Mouse (Mus musculus) liver, postnatal 0 days (tissue): ENCODE measurements around the gene Fer. TPM values are rescaled to one million over a fixed set of nuclear protein-coding genes. Genes with fewer than 3 reads are reported as not detected.

Source experiments
- ATAC-seq: fragments of 200-750 bp; cut with Nextera tagmentation; 2 replicates; pipeline ENCODE4 v1.8.0; 2017; ENCODE audit warnings: mild to moderate bottlenecking, moderate library complexity
- DNase-seq: peaks from one replicate; pipeline ENCODE4 v3.0.0-alpha.2; 2016
- H3K27ac ChIP-seq: fragments of 300-500 bp; sonication (generic); 2 replicates; pipeline ENCODE4 v1.5.1; 2014; ENCODE audit warnings: antibody characterized with exemption, moderate library complexity, mild to moderate bottlenecking, low read depth
- H3K27me3 ChIP-seq: fragments of 300-500 bp; sonication (generic); 2 replicates; pipeline ENCODE4 v1.6.1; 2014; ENCODE audit warnings: low read length, control low read depth, mixed read lengths; ENCODE audit not compliant: insufficient read depth
- H3K36me3 ChIP-seq: fragments of 300-500 bp; sonication (generic); replicated peaks from 2 replicates; pipeline ENCODE4 v1.6.1; 2014; ENCODE audit warnings: mild to moderate bottlenecking, control low read depth, low read length, moderate library complexity, mixed read lengths; ENCODE audit not compliant: insufficient read depth
- H3K4me1 ChIP-seq: fragments of 300-500 bp; sonication (generic); 2 replicates; pipeline ENCODE4 v1.6.1; 2014; ENCODE audit warnings: antibody characterized with exemption, mild to moderate bottlenecking, control low read depth; ENCODE audit not compliant: insufficient read depth
- H3K4me2 ChIP-seq: fragments of 300-500 bp; sonication (generic); 2 replicates; pipeline ENCODE4 v1.6.1; 2014; ENCODE audit warnings: low read depth, mild to moderate bottlenecking, low read length, moderate library complexity, mixed read lengths
- H3K4me3 ChIP-seq: fragments of 300-500 bp; sonication (generic); 2 replicates; pipeline ENCODE4 v1.5.1; 2014; ENCODE audit warnings: low read depth, low read length
- H3K9ac ChIP-seq: fragments of 300-500 bp; sonication (generic); replicated peaks from 2 replicates; pipeline ENCODE4 v1.6.1; 2014; ENCODE audit warnings: mild to moderate bottlenecking, moderate library complexity
- H3K9me3 ChIP-seq: fragments of 300-500 bp; sonication (generic); 2 replicates; pipeline ENCODE4 v1.6.1; 2016; ENCODE audit warnings: mild to moderate bottlenecking, control low read depth, low read length, mixed read lengths
- CTCF ChIP-seq: sonication (generic); IDR thresholded peaks from 2 replicates; pipeline ENCODE4 v1.5.1; 2016; ENCODE audit warnings: antibody characterized with exemption, low read depth
- EP300 ChIP-seq: IDR thresholded peaks from 2 replicates; pipeline ENCODE4 v1.6.1; 2016; ENCODE audit warnings: antibody characterized with exemption, low read depth, mild to moderate bottlenecking
- WGBS: fragments of 180-500 bp; shearing (Covaris S2); extraction: QIAGEN DNeasy Blood & Tissue Kit; methylation state at CpG from one replicate; pipeline ENCODE4 v1.1.7; 2014; ENCODE audit not compliant: insufficient replicate concordance; 5-methylcytosine and 5-hydroxymethylcytosine counted together
- polyA plus RNA-seq: library from polyadenylated mRNA; unstranded; fragments of >200 nt; fragmentation: Nextera tagmentation; extraction: Ambion mirVana; gene quantifications from 2 replicates; pipeline ENCODE4 v1.2.1, GENCODE M21; 2015

Fer gene
- polyA plus RNA-seq, 1 experiment from 2014 or later, result 6.3 TPM

- Histone ChIP-seq H3K9ac (no peak overlapping the region), H3K4me3 (no peak overlapping the region), H3K9me3 (no peaks in the 10 kb centered on the region), H3K4me2 (no peak overlapping the region), H3K4me1 (no peaks in the 10 kb centered on the region), H3K36me3 (peaks cover 11% of the 10 kb centered on the region; the same call in 1 of the 2 replicates), H3K27ac (no peak overlapping the region), H3K27me3 (no peaks in the 10 kb centered on the region)
- TF ChIP-seq EP300 (no peak), CTCF (no peak)
- ATAC-seq (no peak), DNase-seq (no peak)
- 80% methylated on average over 8 of the region's 8 CpGs for WGBS
Measured at GRCm38 (mm10) chr17:64138036-64138717, 275.3 kb downstream of the Fer start.

- Histone ChIP-seq H3K9me3 (no peaks in the 10 kb centered on the region), H3K4me1 (no peaks in the 10 kb centered on the region), H3K27ac (no peak overlapping the region), H3K4me3 (no peak overlapping the region), H3K27me3 (no peaks in the 10 kb centered on the region), H3K4me2 (no peak overlapping the region), H3K36me3 (peaks cover 14% of the 10 kb centered on the region; the same call in 1 of the 2 replicates), H3K9ac (no peak overlapping the region)
- ATAC-seq (no peak), DNase-seq (peak; percentile 5)
- no peak for TF ChIP-seq EP300
- TF ChIP-seq CTCF, result no peak
- WGBS, result 82% methylated on average over 11 of the region's 11 CpGs
Measured at GRCm38 (mm10) chr17:64139231-64139915, 276.5 kb downstream of the Fer start.

GRCm38 (mm10) chr17:64140063-64140850 is 277.4 kb downstream of the Fer start:
- peak; percentile 6 for DNase-seq
- ATAC-seq, result no peak
- H3K9ac ChIP-seq, result no peak overlapping the region
- no peak overlapping the region for H3K27ac ChIP-seq
- whole genome bisulfite sequencing, result 80% methylated on average over 18 of the region's 18 CpGs
- peaks cover 14% of the 10 kb centered on the region; the same call in 1 of the 2 replicates for H3K36me3 ChIP-seq
- TF ChIP-seq CTCF (no peak), EP300 (no peak)
- H3K4me1 ChIP-seq, result no peaks in the 10 kb centered on the region
- no peaks in the 10 kb centered on the region for H3K9me3 ChIP-seq
- no peaks in the 10 kb centered on the region for H3K27me3 ChIP-seq
- no peak overlapping the region for H3K4me3 ChIP-seq
- no peak overlapping the region for H3K4me2 ChIP-seq

- Histone ChIP-seq H3K4me1 (no peaks in the 10 kb centered on the region), H3K27ac (no peak overlapping the region), H3K36me3 (peaks cover 14% of the 10 kb centered on the region; the same call in 1 of the 2 replicates), H3K27me3 (no peaks in the 10 kb centered on the region), H3K4me3 (no peak overlapping the region), H3K4me2 (no peak overlapping the region), H3K9me3 (no peaks in the 10 kb centered on the region), H3K9ac (no peak overlapping the region)
- ATAC-seq, result no peak
- WGBS, result 77% methylated on average over 9 of the region's 9 CpGs
- no peak for TF ChIP-seq EP300
- DNase-seq, result peak; percentile 6
Measured at GRCm38 (mm10) chr17:64141856-64142255, 279.0 kb downstream of the Fer start.

GRCm38 (mm10) chr17:64146409-64146808 is 283.5 kb downstream of the Fer start:
- Histone ChIP-seq H3K36me3 (0 out of 2 replicates have a peak, but pooled peaks cover 3% of the 10 kb centered on the region), H3K9ac (no peak overlapping the region), H3K4me2 (no peak overlapping the region), H3K27ac (no peak overlapping the region), H3K4me3 (no peak overlapping the region), H3K4me1 (no peaks in the 10 kb centered on the region), H3K27me3 (no peaks in the 10 kb centered on the region), H3K9me3 (no peaks in the 10 kb centered on the region)
- DNase-seq (no peak), ATAC-seq (no peak)
- TF ChIP-seq EP300 (no peak), CTCF (no peak)
- WGBS, result 78% methylated on average over 4 of the region's 4 CpGs

GRCm38 (mm10) chr17:64150717-64151116 is 287.9 kb downstream of the Fer start:
- no peak overlapping the region for H3K9ac ChIP-seq
- DNase-seq, result peak; percentile 2
- no peak overlapping the region for H3K27ac ChIP-seq
- no peaks in the 10 kb centered on the region for H3K4me1 ChIP-seq
- WGBS, result 67% methylated on average over 1 of the region's 1 CpGs
- no peak overlapping the region for H3K4me2 ChIP-seq
- no peaks in the 10 kb centered on the region for H3K27me3 ChIP-seq
- ATAC-seq, result no peak
- H3K4me3 ChIP-seq, result no peak overlapping the region
- TF ChIP-seq EP300 (no peak), CTCF (no peak)
- no peaks in the 10 kb centered on the region for H3K36me3 ChIP-seq
- no peaks in the 10 kb centered on the region for H3K9me3 ChIP-seq
